Mouse (Mus musculus) C3H10T1/2 (cell line): ENCODE results near the gene Ptgr1. TPM values are rescaled to one million over a fixed set of nuclear protein-coding genes. Genes with fewer than 3 reads are reported as not detected.

ENCODE experiments used
- polyA plus RNA-seq, 2 experiments: library from polyadenylated mRNA; unstranded; fragments of >200 nt; fragmentation: generic; extraction: Trizol; gene quantifications; one replicate each; pipeline ENCODE4 v1.2.1; 2012; ENCODE audit warnings: missing spikeins in 2 of 2

Ptgr1 gene
- polyA plus RNA-seq, result 10 to 100 TPM in 1 of 2 experiments, 1 to 10 TPM in 1; 7.5 to 42.7 TPM

DNA sequence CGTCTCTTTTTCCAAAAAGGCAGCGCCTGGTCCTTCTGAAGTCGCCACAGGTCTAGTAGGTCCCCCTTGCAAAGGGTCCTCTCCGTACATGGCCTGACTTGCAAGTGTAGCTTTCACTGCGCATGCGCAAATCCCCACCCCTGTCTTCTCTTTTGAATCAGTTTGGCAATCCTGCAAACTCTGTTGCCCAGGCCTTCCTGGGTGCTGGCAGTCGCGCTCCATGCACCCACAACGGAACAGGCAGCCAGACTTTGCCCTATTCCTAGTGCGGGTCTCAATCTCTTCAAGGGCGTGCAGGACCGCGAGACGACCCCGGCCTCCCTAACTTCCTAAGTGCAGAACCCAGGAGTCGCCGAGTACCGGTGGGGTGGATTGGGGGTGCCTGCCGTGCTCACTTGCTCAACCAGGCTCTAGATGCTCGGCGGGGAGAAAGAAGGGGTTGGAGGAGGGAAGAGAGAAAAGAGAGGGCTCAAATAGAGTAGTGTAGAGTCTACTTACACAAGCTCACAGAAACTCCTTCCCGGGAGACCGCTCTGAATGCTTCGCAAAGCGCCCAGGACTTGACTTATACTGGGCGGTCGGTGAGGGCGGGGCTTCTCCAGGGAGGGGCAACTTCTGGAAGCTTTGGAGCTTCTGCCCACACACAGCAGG lies at the start of gene Ptgr1:
Ptgr1 (minus strand) TSS at position 580 of the 651 bp plus-strand sequence.

DNA sequence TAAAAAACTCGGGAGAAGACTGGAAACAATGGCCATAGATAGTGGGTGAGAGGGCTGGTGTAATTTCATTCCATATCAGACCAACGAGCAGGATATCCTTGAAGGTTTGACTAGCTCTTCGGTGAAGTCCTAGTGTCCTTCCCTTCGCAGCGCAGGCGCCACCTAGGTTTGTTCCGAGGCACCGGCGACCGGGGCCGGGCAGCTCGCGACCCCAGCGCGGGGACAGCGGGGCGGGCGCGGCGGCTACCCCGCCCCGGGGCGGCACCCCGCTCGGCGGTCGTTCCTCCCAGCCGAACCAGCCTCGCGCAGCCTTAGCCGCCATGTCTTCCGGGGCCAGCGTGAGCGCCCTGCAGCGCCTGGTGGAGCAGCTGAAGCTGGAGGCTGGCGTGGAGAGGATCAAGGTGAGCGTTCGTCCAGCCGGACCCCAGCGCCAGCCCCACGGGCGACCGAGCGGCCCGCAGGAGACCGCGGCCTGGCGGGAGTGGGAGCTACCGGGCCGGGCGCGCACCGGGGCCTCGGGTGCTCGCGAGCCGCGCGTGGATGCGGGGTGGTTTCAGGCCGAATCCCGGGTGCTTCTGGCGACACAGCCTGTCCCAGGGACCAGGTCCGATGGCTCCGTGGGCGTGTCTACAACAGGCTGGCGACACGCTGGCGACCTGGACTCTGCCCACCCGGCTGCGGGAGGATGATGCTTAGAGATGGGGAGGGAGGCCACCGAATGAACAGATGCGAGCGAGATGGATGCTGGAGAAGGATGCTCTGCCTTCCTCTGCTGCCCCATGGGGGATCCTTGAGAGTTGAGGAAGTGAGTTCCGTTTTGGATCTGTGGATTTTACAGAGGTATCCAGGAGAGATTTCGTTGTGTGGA lies 48.2 kb upstream of the Ptgr1 start, which contains the start of gene Gng10:
Gng10 (plus strand) TSS at position 171 of the 868 bp plus-strand sequence.

DNA sequence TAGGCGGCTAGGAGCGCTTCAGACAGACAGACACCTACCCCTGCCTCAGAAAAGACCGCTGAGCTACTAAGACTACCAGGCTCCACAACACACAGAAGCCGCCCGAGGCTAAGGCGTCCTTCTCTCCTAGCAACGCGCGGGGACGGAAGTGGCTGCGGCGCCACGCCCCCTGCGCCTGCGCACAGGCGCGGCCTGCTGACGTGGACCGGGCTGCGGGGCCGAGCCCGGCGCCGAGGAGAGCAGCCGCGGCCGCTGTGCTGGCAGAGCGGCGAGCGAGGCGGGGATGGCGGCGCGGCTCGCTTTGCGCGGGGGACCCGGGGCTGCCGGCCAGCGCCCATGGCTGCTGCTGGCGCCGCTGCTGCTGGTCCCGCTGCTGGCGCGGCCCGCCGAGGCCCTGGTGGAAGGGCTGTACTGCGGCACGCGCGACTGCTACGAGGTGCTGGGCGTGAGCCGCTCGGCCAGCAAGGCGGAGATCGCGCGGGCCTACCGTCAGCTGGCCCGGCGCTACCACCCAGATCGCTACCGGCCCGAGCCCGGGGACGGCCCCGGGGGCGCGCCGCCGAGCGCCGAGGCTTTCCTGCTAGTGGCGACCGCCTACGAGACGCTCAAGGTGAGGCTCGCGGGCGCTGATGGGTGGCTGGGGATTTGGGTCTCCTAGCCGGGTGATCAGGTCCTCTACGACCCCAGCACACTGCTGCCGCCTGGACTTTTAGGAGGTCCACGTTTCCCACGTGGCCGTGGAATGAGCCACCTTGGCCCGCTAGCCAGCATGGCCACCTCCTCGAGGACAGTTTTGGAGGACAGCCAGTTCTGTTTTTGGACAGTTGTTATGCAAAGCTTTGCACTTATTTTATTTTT lies 16.3 kb upstream of the Ptgr1 start, which contains the start of gene Gm20503:
Gm20503 (plus strand) TSS at position 263 of the 858 bp plus-strand sequence.

DNA sequence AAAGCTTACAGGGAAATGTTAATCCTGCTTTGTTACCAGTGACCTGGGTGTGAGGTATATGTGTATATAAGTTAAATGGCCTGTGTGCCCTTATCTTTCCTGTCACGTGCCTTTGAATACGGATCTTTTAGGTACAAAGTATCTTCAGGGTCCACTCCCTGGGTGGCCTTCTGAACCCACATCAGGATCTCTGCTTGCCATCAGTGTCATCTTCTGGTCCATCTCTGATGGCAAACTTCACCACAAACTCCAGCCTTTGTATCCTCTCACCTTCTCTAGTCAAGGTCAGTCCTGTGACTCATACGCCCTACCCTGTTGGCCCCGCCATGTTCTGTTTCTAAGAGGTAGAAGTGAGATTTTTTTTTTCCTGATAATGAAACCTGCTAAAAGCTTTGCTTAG lies 7.8 kb upstream of the Ptgr1 start, which contains the start of gene Dnajc25:
Dnajc25 (plus strand) TSS at position 301 of the 400 bp plus-strand sequence.

DNA sequence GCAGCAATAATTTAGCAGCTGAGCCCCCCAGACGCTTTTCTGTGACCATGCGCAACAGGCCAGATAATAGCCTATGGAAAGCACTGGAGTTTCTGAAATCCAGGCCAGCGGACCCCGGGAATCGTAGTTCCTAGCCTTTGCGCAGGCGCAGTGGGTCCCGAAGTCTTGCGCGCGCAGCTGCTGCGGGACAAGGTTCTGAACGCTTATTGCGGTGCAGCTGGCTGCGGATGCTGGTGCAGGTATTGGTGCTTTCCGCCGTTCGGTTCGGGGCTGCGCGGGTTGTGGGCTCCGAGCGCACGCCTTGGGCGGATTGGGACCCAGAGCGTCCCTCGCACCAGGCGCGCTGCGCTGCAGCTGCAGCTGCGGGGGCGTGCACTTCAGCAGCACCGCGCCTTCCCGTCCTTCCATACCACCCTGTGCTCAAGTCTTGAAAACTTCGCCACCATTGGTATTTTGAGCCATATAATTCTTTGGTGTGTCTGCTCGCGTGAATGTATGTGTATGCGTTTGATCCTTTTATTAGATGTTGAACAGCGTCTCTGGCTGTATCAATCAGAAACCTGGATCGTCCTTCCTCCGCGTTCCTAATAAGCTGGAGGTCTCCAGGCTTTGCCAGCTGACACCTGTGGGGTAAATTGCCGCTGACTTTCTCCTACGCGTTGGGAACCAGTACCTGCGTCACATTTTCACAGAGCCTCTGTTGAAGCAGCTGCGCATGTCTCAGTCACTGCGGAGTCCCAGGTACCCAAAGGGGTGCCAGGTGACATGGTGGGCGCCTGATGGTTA lies 43.3 kb downstream of the Ptgr1 start, which contains the start of gene Zkscan16:
Zkscan16 (plus strand) TSS at position 209 of the 786 bp plus-strand sequence.

Other genes with a start within 250 kb of the Ptgr1 start
- under 1 TPM in 1 of 2 experiments, not detected in 1; 0.02 TPM for gene Olfr267, start 199.4 kb downstream of the Ptgr1 start, polyA plus RNA-seq
- gene Ecpas, start 74.4 kb downstream of the Ptgr1 start, polyA plus RNA-seq, result 10 to 100 TPM in 1 of 2 experiments, 1 to 10 TPM in 1; 1.8 to 19.5 TPM
- under 1 TPM in 1 of 2 experiments, not detected in 1; 0.05 TPM for gene Zkscan16, start 43.5 kb downstream of the Ptgr1 start, polyA plus RNA-seq
- 1 to 10 TPM; 3.0 to 8.9 TPM for gene Dnajc25, start 7.9 kb upstream of the Ptgr1 start, polyA plus RNA-seq
- gene Gm20503, start 16.1 kb upstream of the Ptgr1 start, polyA plus RNA-seq, result under 1 TPM in 1 of 2 experiments, not detected in 1; 0.77 TPM
- 100 to 1,000 TPM in 1 of 2 experiments, 10 to 100 TPM in 1; 16.6 to 103 TPM for gene Gng10, start 48.0 kb upstream of the Ptgr1 start, polyA plus RNA-seq
- gene AI481877, start 151.9 kb upstream of the Ptgr1 start, polyA plus RNA-seq, result not detected
- gene Ugcg, start 202.1 kb upstream of the Ptgr1 start, polyA plus RNA-seq, result 1 to 10 TPM in 1 of 2 experiments, under 1 TPM in 1; 0.54 to 5.7 TPM